Mouse (Mus musculus) gastrocnemius, postnatal 25 days (tissue): ENCODE data around the gene Ugt1a10. TPM values are rescaled to one million over a fixed set of nuclear protein-coding genes. Genes with fewer than 3 reads are reported as not detected.

Experiments
- microRNA-seq, 2 experiments: library from miRNA; unstranded; fragments of <30 nt; microRNA quantifications; one replicate each; pipeline ENCODE4 v1.2.0; 2021; ENCODE audit warnings: borderline replicate concordance in 2 of 2
- total RNA-seq, 2 experiments: library from RNA; stranded (reverse); gene quantifications; 1 replicate in 1 of 2; 2 replicates in 1 of 2; pipeline ENCODE4 v1.2.3; 2021

The Ugt1a10 gene
- total RNA-seq, 2 experiments from 2014 or later: not detected

Small RNA genes lying within 50 kb of the gene (microRNA-seq; reads per million reads assigned to microRNA genes)
- 0 reads per million in 2 experiments for gene Gm25198

Other genes starting within 250 kb of the Ugt1a10 start
- 10 to 100 TPM; 28.5 to 34.6 TPM for gene Dgkd, start 202.1 kb upstream of the Ugt1a10 start, total RNA-seq
- gene Usp40, start 46.8 kb upstream of the Ugt1a10 start, total RNA-seq: 10 to 100 TPM in 1 of 2 experiments, 1 to 10 TPM in 1; 9.0 to 10.6 TPM
- not detected for gene Ugt1a9, start 15.4 kb downstream of the Ugt1a10 start, total RNA-seq
- gene Ugt1a8, start 32.4 kb downstream of the Ugt1a10 start, total RNA-seq: not detected
- under 1 TPM; 0.23 to 0.62 TPM for gene Ugt1a7c, start 39.7 kb downstream of the Ugt1a10 start, total RNA-seq
- 1 to 10 TPM in 1 of 2 experiments, under 1 TPM in 1; 0.49 to 2.1 TPM for gene Ugt1a6b, start 47.9 kb downstream of the Ugt1a10 start, total RNA-seq
- 1 to 10 TPM in 1 of 2 experiments, under 1 TPM in 1; 0.95 to 2.3 TPM for gene Ugt1a6a, start 79.4 kb downstream of the Ugt1a10 start, total RNA-seq
- gene Ugt1a5, start 110.6 kb downstream of the Ugt1a10 start, total RNA-seq: not detected
- gene Ugt1a2, start 145.2 kb downstream of the Ugt1a10 start, total RNA-seq: under 1 TPM in 1 of 2 experiments, not detected in 1; 0.27 TPM
- under 1 TPM in 1 of 2 experiments, not detected in 1; 0.27 TPM for gene Dnajb3, start 150.4 kb downstream of the Ugt1a10 start, total RNA-seq
- gene Ugt1a1, start 156.6 kb downstream of the Ugt1a10 start, total RNA-seq: under 1 TPM in 1 of 2 experiments, not detected in 1; 0.13 TPM
- gene Mroh2a, start 171.6 kb downstream of the Ugt1a10 start, total RNA-seq: not detected
- 1 to 10 TPM; 7.8 to 8.7 TPM for gene Hjurp, start 222.2 kb downstream of the Ugt1a10 start, total RNA-seq
- gene Trpm8, start 222.3 kb downstream of the Ugt1a10 start, total RNA-seq: not detected